Comparison of ENCODE assay signal across 8 mouse cellular contexts in genomic region chr9:61947402-61948346, GRCm38 (mm10). TPM values are rescaled to one million over a fixed set of nuclear protein-coding genes. Genes with fewer than 3 reads are reported as not detected.
DNase-seq lines count a peak whose midpoint lies in the region; ATAC-seq and TF ChIP-seq lines count a peak whose summit lies in the region.

No protein-coding gene starts in this region.

- H3K27me3 ChIP-seq in embryonic facial prominence, embryonic 15.5 days = no peaks in the 10 kb centered on the region
- H3K27me3 ChIP-seq in heart, embryonic 10.5 days (ENCODE audit: insufficient read depth, poor library complexity, severe bottlenecking) = no peaks in the 10 kb centered on the region
- H3K27me3 ChIP-seq in kidney, embryonic 14.5 days (ENCODE audit: control insufficient read depth, insufficient read depth, low read length) = no peaks in the 10 kb centered on the region
- no peaks in the 10 kb centered on the region for H3K27me3 ChIP-seq in liver, embryonic 11.5 days (replicated peaks; ENCODE audit: control insufficient read depth, insufficient read depth, low read length)
- H3K27me3 ChIP-seq in stomach, embryonic 15.5 days (replicated peaks) = no peaks in the 10 kb centered on the region

- peak overlapping the region; percentile 99 for H3K4me2 ChIP-seq in embryonic facial prominence, embryonic 15.5 days (replicated peaks)
- peak overlapping the region; percentile 89 for H3K4me2 ChIP-seq in kidney, embryonic 14.5 days (replicated peaks; ENCODE audit: low read depth, low read length)
- H3K4me2 ChIP-seq in liver, embryonic 11.5 days = peak overlapping the region; percentile 88
- peak overlapping the region; percentile 97 for H3K4me2 ChIP-seq in stomach, embryonic 15.5 days

- TF ChIP-seq CTCF in bone marrow macrophage, adult 2 months (IDR thresholded peaks at IDR 0.05; ENCODE audit: low read depth, low read length) = peak; percentile 52

- TF ChIP-seq POLR2A in bone marrow macrophage, adult 2 months (IDR thresholded peaks at IDR 0.05; ENCODE audit: borderline replicate concordance, low read depth, low read length) = no peak

- peak overlapping the region; percentile 49 for H3K4me3 ChIP-seq in bone marrow macrophage, adult 2 months (ENCODE audit: insufficient read depth, low read length)
- peak overlapping the region; percentile 82 for H3K4me3 ChIP-seq in embryonic facial prominence, embryonic 15.5 days (replicated peaks)
- peak overlapping the region; percentile 97 for H3K4me3 ChIP-seq in heart, embryonic 10.5 days
- peak overlapping the region; percentile 90 for H3K4me3 ChIP-seq in kidney, embryonic 14.5 days (ENCODE audit: low read length)
- H3K4me3 ChIP-seq in liver, embryonic 11.5 days (ENCODE audit: low read depth, low read length) = peak overlapping the region; percentile 93
- peak overlapping the region; percentile 75 for H3K4me3 ChIP-seq in stomach, embryonic 15.5 days (replicated peaks)

- peak; percentile 95 for DNase-seq in CD4-positive, CD25-positive, alpha-beta regulatory T cell, adult 2 months (ENCODE audit: low read depth, low spot score)
- DNase-seq in heart, embryonic 10.5 days (ENCODE audit: low spot score) = peak; percentile 92
- DNase-seq in liver, embryonic 11.5 days (ENCODE audit: low spot score) = peak; percentile 78
- DNase-seq in naive thymus-derived CD4-positive, alpha-beta T cell, adult 2 months (ENCODE audit: low read depth) = peak; percentile 92

- H3K36me3 ChIP-seq in embryonic facial prominence, embryonic 15.5 days = no peaks in the 10 kb centered on the region; the same call in 1 of the 2 replicates
- H3K36me3 ChIP-seq in heart, embryonic 10.5 days = peaks cover 11% of the 10 kb centered on the region
- peaks cover 12% of the 10 kb centered on the region; the same call in 1 of the 2 replicates for H3K36me3 ChIP-seq in kidney, embryonic 14.5 days (ENCODE audit: control insufficient read depth, insufficient read depth, low read length)
- peaks cover 10% of the 10 kb centered on the region; the same call in 1 of the 2 replicates for H3K36me3 ChIP-seq in liver, embryonic 11.5 days (ENCODE audit: control insufficient read depth, insufficient read depth, low read length)
- H3K36me3 ChIP-seq in stomach, embryonic 15.5 days = no peaks in the 10 kb centered on the region; the same call in 1 of the 2 replicates

- H3K27ac ChIP-seq in bone marrow macrophage, adult 2 months (ENCODE audit: insufficient read depth, low read depth, low read length) = peak overlapping the region; percentile 28
- H3K27ac ChIP-seq in embryonic facial prominence, embryonic 15.5 days (replicated peaks) = 0 out of 2 replicates have a peak overlapping the region, but pooled peaks have one; percentile 44
- H3K27ac ChIP-seq in heart, embryonic 10.5 days = peak overlapping the region; percentile 94
- H3K27ac ChIP-seq in kidney, embryonic 14.5 days (ENCODE audit: low read depth, low read length) = no peak overlapping the region
- no peak overlapping the region for H3K27ac ChIP-seq in liver, embryonic 11.5 days (ENCODE audit: low read depth, low read length)
- peak overlapping the region; percentile 69; the same call in 1 of the 2 replicates for H3K27ac ChIP-seq in stomach, embryonic 15.5 days

- whole genome bisulfite sequencing in embryonic facial prominence, embryonic 15.5 days = 5% methylated on average over 24 of the region's 24 CpGs
- 8% methylated on average over 24 of the region's 24 CpGs for WGBS in heart, embryonic 10.5 days
- 8% methylated on average over 24 of the region's 24 CpGs for WGBS in kidney, embryonic 14.5 days
- 9% methylated on average over 24 of the region's 24 CpGs for WGBS in liver, embryonic 11.5 days
- 6% methylated on average over 24 of the region's 24 CpGs for WGBS in stomach, embryonic 15.5 days

- peak; percentile 76 for ATAC-seq in embryonic facial prominence, embryonic 15.5 days (ENCODE audit: insufficient number of reproducible peaks, low FRiP score, low TSS enrichment, low read depth)
- ATAC-seq in kidney, embryonic 14.5 days (ENCODE audit: low FRiP score, low TSS enrichment) = peak; percentile 85
- peak; percentile 72 for ATAC-seq in liver, embryonic 11.5 days (replicated peaks; ENCODE audit: low FRiP score)
- ATAC-seq in stomach, embryonic 15.5 days (ENCODE audit: insufficient read depth, low FRiP score, low read depth) = peak; percentile 63; the same call in 1 of the 2 replicates

- no peaks in the 10 kb centered on the region for H3K9me3 ChIP-seq in embryonic facial prominence, embryonic 15.5 days (replicated peaks)
- no peaks in the 10 kb centered on the region for H3K9me3 ChIP-seq in heart, embryonic 10.5 days
- H3K9me3 ChIP-seq in kidney, embryonic 14.5 days (ENCODE audit: control insufficient read depth, low read length) = no peaks in the 10 kb centered on the region
- no peaks in the 10 kb centered on the region for H3K9me3 ChIP-seq in liver, embryonic 11.5 days (ENCODE audit: control insufficient read depth, low read length)
- H3K9me3 ChIP-seq in stomach, embryonic 15.5 days = no peaks in the 10 kb centered on the region

- peaks cover 19% of the 10 kb centered on the region for H3K4me1 ChIP-seq in bone marrow macrophage, adult 2 months (ENCODE audit: control insufficient read depth, insufficient read depth, low read length)
- H3K4me1 ChIP-seq in embryonic facial prominence, embryonic 15.5 days = peaks cover 16% of the 10 kb centered on the region; the same call in 1 of the 2 replicates
- H3K4me1 ChIP-seq in heart, embryonic 10.5 days = peaks cover 23% of the 10 kb centered on the region
- H3K4me1 ChIP-seq in kidney, embryonic 14.5 days (ENCODE audit: control insufficient read depth, insufficient read depth, low read length) = 0 out of 2 replicates have a peak, but pooled peaks cover 3% of the 10 kb centered on the region
- H3K4me1 ChIP-seq in liver, embryonic 11.5 days (replicated peaks; ENCODE audit: control insufficient read depth, insufficient read depth, low read length) = peaks cover 7% of the 10 kb centered on the region; the same call in 1 of the 2 replicates
- peaks cover 3% of the 10 kb centered on the region; the same call in 1 of the 2 replicates for H3K4me1 ChIP-seq in stomach, embryonic 15.5 days

- no peak overlapping the region; the same call in 1 of the 2 replicates for H3K9ac ChIP-seq in embryonic facial prominence, embryonic 15.5 days
- H3K9ac ChIP-seq in kidney, embryonic 14.5 days (ENCODE audit: low read depth, low read length) = peak overlapping the region; percentile 38; the same call in 1 of the 2 replicates
- H3K9ac ChIP-seq in liver, embryonic 11.5 days (ENCODE audit: low read depth, low read length) = no peak overlapping the region
- H3K9ac ChIP-seq in stomach, embryonic 15.5 days = no peak overlapping the region

RNA-seq across cellular contexts. Expression of gene Kif23, which starts 1.1 kb away (rescaled TPM):
- polyA plus RNA-seq in bone marrow macrophage, adult 2 months (2012; ENCODE audit: insufficient read depth, insufficient read length, missing spikeins) = 90.1 and 111 TPM in 2 replicates
- polyA plus RNA-seq in embryonic facial prominence, embryonic 15.5 days (2015; fragmentation: Nextera tagmentation; extraction: Ambion mirVana) = 82.9 and 92.3 TPM in 2 replicates
- 105 and 112 TPM in 2 replicates for polyA plus RNA-seq in heart, embryonic 10.5 days (2016; fragmentation: Nextera tagmentation; extraction: Ambion mirVana)
- polyA plus RNA-seq in kidney, embryonic 14.5 days (2014; fragmentation: Nextera tagmentation; extraction: Ambion mirVana) = 94.6 and 128 TPM in 2 replicates
- polyA plus RNA-seq in liver, embryonic 11.5 days (2014; fragmentation: Nextera tagmentation; extraction: Ambion mirVana) = 85.1 and 93.8 TPM in 2 replicates
- 106 and 112 TPM in 2 replicates for polyA plus RNA-seq in stomach, embryonic 15.5 days (2015; fragmentation: Nextera tagmentation; extraction: Ambion mirVana)

RNA-seq across cellular contexts. Expression of gene Rplp1, which starts 33.3 kb away (rescaled TPM):
- polyA plus RNA-seq in bone marrow macrophage, adult 2 months (2012; ENCODE audit: insufficient read depth, insufficient read length, missing spikeins) = 2,962 and 2,986 TPM in 2 replicates
- polyA plus RNA-seq in embryonic facial prominence, embryonic 15.5 days (2015; fragmentation: Nextera tagmentation; extraction: Ambion mirVana) = 1,591 and 1,650 TPM in 2 replicates
- 900 and 968 TPM in 2 replicates for polyA plus RNA-seq in heart, embryonic 10.5 days (2016; fragmentation: Nextera tagmentation; extraction: Ambion mirVana)
- polyA plus RNA-seq in kidney, embryonic 14.5 days (2014; fragmentation: Nextera tagmentation; extraction: Ambion mirVana) = 1,603 and 2,211 TPM in 2 replicates
- polyA plus RNA-seq in liver, embryonic 11.5 days (2014; fragmentation: Nextera tagmentation; extraction: Ambion mirVana) = 1,876 and 2,139 TPM in 2 replicates
- 1,334 and 1,421 TPM in 2 replicates for polyA plus RNA-seq in stomach, embryonic 15.5 days (2015; fragmentation: Nextera tagmentation; extraction: Ambion mirVana)

Comparison
In these comparisons a context has a peak if more than half of its experiments do, and no peak if none do; other contexts are left out.
1. H3K27ac ChIP-seq: peak in bone marrow macrophage, adult 2 months (single experiment), embryonic facial prominence, embryonic 15.5 days (single experiment), heart, embryonic 10.5 days (single experiment) and stomach, embryonic 15.5 days (single experiment); none in kidney, embryonic 14.5 days (single experiment) and liver, embryonic 11.5 days (single experiment).
2. Peak in every context shown above with its lines, with median percentiles within 50 percentile points of each other: DNase-seq, H3K4me3 ChIP-seq, ATAC-seq and H3K4me2 ChIP-seq.